Mouse (Mus musculus) frontal cortex, adult 2 months (tissue): Measurements from ENCODE around the gene Actn4. TPM values are rescaled to one million over a fixed set of nuclear protein-coding genes. Genes with fewer than 3 reads are reported as not detected.
"Not testable (repeated sequence)": the region's sequence is repeated elsewhere in the genome, so short reads cannot be mapped to it uniquely, and the experiment has no call there.

Source experiments
- DNase-seq, 2 experiments: peaks; one replicate each; pipeline ENCODE4 v3.0.0; 2022; ENCODE audit warnings: low spot score in 1 of 2; ENCODE audit errors: extremely low spot score in 1 of 2
- polyA plus RNA-seq: library from polyadenylated mRNA; depleted of rRNA; stranded (reverse); fragments of >200 nt; gene quantifications from 2 replicates; pipeline ENCODE4 v1.2.3, GENCODE M21; 2012

Gene Actn4
- polyA plus RNA-seq, 1 experiment = 214 TPM

DNA sequence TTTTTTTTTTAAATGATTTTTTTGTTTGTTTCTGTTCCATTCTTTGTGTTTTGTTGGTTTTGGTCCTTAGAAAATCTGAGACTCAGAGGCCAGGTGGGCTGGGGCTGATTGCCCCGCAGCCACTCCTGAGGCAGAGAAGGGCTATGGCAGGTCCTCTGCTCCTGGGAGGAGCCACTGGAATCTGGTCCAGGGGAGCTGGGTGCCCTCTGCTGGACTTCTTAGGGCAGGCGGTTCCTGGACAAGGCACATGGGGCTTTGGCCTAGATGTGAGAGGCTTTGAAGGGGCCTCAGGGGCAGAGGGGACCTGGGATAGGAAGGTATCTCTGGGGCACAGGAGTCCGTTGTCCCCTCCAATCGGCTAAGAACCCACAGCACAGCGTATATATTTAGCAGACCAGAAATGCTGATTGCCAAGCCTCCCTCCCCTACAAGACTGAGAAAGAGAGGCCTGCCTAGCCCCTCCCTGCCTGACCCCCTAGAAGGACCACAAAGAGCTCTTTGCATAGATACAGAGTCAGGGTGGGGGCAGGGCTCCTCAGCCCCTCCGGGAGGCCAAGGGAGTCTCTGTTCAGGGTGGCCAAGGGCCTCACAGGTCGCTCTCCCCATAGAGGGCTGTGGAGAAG, 68.4 kb downstream of the Actn4 start:
- DNase-seq = peak in 1 of 2 experiments; percentile 47

DNA sequence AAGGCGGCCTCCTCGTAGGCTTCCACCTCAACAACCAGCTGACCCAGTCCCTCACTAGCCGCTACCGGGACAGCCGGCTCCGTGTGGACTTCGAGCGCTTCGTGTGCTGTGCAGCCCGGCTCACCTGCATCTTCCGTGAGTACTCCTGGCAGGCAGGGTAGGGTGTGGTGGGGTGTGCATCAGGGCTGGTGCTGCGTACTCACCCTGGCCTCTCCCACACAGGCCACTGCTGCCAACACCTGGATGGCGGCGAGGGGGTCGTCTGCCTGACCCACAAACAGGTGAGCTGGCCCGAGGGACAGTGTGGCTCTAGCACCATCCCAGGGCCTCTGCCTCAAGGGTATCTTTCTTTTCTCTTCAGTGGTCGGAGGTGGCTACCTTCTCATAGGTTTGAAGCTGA, 69.5 kb downstream of the Actn4 start:
- DNase-seq = no peak

- DNase-seq = no peak
These were observed 73.4 kb downstream of the Actn4 start for GRCm38 (mm10) chr7:28888701-28889161.

GRCm38 (mm10) chr7:28886486-28886885, 75.7 kb downstream of the Actn4 start:
- no peak for DNase-seq

DNA sequence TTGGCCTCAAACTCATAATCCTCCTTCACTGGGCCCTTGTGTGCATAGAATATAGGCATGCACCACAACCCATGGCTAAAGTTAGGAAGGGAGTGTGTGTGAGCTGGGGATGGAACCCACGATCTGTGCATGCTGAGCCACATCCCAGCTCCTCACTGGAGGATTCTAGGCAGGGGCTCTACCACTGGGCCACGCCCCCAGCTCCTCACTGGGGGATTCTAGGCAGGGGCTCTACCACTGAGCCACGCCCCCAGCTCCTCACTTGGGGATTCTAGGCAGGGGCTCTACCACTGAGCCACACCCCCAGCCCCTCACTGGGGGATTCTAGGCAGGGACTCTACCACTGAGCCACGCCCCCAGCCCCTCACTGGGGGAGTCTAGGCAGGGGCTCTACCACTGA, 78.4 kb downstream of the Actn4 start:
- not testable (repeated sequence) for DNase-seq

GRCm38 (mm10) chr7:28883039-28883438, 79.1 kb downstream of the Actn4 start:
- no peak for DNase-seq

DNA sequence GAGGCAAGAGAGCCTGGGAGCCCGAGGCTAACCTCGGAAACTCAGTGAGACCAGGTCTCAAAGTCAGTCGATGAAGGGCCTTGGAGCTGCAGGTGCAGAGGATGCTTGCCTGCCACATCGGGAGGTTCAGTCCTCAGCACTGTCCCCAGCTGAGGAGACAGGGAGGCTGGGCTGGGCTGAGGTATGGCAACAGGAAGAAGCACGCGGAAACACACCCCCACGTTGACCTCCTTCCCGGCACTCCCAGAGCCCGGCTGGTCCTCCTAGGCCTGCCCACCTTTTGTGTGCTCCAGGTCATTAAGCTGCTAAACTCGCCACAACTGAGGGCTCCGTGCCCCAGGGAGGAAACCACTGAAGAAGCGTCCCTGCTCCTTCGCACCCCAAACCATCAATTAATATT, 80.9 kb downstream of the Actn4 start, which contains the start of gene Capn12:
Gene Capn12 (plus strand): TSS at position 224 of the 400 bp plus-strand sequence.
- no peak for DNase-seq

DNA sequence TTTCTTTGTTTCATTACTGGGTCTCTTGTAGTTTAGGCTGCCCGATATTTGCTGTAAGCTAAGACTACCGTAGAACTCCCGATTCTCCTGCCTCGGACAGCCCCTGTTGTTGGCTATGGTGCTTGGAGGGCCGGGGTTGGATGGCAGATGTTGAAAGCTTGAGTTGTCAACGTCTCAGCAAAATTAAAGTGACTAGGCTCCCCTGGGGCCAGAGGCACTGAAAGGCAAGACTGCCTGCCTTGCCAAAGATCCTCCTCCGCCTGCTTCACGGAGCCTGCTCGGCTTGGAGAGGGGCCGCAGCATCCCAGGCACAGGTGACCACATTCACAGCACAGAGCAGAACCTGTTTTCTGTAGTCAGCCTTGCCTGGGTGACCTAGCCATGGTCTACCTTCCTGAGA, 81.6 kb downstream of the Actn4 start:
- DNase-seq = no peak

DNA sequence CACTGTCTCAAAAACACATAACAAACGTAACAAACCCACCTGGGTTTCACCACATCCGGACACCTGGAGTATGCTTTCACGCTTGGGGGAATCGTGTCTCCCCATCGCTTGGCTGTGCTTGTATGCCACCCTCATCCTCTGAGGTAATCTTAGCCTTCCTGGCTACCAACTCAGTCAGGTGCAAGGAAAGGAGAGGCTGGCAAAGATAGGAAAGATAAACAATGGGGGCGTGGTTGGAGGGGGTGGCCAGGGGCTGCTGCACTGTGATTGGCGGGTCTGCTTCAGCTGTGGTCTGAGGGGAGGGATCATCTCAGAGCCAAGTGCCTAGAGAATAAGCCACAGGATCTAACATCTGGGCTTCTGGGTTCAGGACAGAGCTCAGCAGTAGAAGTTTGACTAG, 82.5 kb downstream of the Actn4 start:
- no peak for DNase-seq

DNA sequence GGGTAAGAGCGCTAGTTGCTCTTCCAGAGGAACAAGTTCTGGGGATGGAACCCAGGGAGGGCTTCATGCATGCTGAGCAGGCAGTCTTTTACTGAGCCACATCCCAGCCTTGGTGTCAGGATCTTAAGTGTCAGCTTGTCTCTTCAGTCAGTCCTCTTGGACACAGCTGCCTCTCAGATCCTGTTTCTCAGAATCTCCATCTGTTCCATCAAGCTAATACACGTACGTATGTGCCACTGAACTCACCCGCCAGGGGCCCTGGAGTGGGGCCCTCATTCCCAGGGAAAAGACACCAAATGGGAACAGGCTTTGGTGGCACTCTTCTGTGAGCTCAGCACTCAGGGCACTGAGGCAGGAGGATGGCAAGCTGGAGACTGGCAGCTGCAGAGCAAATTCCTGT, 84.3 kb downstream of the Actn4 start:
- DNase-seq = no peak

- no peak for DNase-seq
These were observed 85.0 kb downstream of the Actn4 start for GRCm38 (mm10) chr7:28877155-28877554.

GRCm38 (mm10) chr7:28876099-28876498, 86.0 kb downstream of the Actn4 start:
- no peak for DNase-seq

- DNase-seq = no peak
These were observed 87.6 kb downstream of the Actn4 start for GRCm38 (mm10) chr7:28874565-28874964.

GRCm38 (mm10) chr7:28870901-28871664, 91.1 kb downstream of the Actn4 start:
- DNase-seq = no peak

DNA sequence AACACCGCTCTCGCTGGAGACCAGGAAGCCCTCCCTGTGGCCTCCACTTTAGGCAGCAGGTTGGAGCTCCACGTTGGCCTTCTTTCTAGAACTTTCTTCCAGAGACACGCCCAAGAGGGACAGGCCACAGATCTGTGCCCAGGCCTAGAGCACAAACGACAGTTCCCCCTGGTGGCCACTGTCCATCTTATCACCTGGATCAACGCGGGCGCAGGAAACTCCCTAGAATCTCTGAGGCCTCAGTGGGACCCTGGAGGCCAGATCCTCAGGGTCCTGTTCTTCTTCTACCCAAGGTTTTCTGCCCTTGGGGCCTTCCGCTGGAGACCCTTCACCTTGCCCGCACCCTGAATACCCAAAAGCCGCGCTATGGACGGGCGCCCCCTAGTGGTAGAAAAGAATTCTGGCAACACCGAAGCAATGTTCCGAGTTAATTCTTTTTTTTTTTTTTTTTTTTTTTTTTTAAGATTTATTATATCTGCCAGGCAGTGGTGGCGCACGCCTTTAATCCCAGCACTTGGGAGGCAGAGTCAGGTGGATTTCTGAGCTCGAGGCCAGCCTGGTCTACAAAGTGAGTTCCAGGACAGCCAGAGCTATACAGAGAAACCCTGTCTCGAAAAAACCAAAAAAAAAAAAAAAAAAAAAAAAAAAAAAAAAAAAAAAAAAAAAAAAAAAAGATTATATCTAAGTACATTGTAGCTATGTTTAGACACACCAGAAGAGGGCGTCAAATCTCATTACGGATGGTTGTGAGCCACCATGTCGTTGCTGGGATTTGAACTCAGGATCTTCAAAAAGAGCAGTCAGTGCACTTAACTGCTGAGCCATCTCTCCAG, 94.4 kb downstream of the Actn4 start:
- peak in 1 of 2 experiments; percentile 77 for DNase-seq

DNA sequence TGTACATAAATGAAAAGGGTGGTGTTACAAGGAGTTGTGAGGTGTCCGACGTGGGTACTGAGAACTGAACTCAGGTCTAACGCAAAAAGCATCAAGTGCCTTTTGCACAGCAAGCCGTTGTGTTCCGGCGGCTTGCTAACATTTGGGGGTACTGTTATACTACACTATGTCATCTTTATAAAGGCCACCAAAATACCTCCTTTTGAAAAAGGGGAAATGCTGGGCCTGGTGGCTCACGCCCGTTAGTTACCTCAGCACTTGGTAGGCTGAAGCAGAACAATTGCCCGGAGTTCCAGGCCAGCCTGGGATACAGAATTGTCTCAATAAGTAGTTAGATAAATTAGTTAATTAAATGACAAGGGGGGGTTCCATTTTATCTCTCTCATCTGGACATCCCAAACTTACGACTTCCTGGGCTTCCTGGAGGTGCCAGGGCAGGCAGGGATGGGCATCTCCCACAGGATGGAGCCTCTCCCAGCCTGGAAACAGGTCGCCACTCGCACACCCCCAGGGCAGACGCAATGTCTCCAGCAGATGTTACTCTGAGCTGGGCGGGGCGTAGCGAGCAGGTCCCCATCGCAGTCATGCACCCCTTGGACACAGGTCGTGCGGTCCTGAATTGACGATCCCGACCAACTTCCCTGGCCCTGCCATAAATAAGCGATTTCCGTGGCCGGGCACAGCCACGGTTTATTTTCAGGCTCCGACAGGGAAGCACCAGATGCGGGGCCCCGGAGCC, 95.2 kb downstream of the Actn4 start:
- DNase-seq = no peak

DNA sequence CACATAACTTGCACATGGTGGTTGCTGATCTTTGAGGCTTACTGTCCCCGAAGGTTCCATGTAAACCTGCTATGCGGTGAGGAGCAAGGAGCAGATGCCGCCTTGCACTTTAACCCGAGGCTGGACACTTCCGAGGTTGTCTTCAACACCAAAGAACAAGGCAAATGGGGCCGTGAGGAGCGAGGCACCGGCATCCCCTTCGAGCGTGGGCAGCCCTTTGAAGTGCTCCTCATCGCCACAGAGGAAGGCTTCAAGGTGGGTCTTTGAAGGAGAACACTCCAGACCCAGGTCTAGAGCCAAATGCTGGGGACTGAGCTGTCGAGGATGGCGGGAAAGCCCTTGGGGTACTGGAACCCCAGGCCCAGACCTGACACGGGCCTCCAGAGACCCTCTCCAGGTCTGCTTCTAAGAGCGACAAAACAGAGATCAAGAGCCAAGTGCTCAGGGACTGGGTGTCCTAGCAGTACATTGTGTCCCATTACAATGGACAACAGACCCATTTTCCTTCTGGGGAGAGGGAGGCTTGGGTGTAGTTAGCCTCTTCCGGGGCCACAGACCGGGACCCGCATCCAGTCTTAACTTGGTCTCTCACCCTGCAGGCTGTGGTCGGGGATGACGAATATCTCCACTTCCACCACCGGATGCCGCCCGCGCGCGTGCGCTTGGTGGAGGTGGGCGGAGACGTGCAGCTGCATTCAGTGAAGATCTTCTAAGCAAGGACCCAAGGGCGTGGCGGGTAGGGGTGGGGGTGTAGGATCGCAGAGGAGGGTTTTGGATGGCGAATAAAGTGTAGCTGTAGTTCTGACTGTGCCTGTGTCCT, 96.4 kb downstream of the Actn4 start:
- peak; percentile 69 to 91 for DNase-seq

DNA sequence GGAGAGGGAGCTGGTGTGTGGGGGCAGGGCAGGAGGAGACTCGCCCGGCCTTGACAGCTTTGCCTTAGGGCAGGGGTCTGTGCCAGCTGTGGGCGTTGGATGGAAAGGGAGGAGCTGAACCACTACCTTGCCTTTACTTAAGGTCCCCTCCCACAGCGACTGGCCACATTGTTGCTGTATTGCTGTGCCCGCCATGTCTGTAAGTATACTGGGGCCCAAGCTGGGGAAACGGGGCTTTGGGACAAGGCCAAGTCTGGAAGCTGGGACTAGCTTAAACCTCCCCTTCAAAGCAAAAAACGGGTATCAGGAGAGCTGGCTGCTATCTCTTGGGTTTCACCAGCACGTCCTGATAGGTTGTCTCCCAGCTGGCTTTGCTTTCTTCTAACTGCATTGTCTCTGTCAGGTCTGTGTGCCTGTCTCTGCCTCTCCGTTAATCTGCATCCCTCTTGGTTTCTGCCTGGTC, 97.8 kb downstream of the Actn4 start:
- no peak for DNase-seq

- no peak for DNase-seq
These were observed 98.6 kb downstream of the Actn4 start, which contains the start of gene Lgals7 for GRCm38 (mm10) chr7:28863540-28863939. Lgals7 (plus strand) TSS chr7:28863853.
